Mouse (Mus musculus): ENCODE measurements around the gene Bmp6. TPM values are rescaled to one million over a fixed set of nuclear protein-coding genes. Genes with fewer than 3 reads are reported as not detected.

The Bmp6 gene
- total RNA-seq, 2 experiments from 2014 or later = 21.7 to 34.0 TPM

GRCm38 (mm10) chr13:38503137-38503849 is 158.4 kb downstream of the Bmp6 start:
- peak in 1 of 2 experiments; percentile 25 for DNase-seq
- intact Hi-C loops (cut with DNase I) = no loop called here

- intact Hi-C loops (cut with DNase I) = loop anchor here (1.0 to 5.0 kb wide), 2 partner anchors 76 to 162 kb away; no protein-coding TSS in a partner anchor
- DNase-seq = peak; percentile 39 to 57
Observed at GRCm38 (mm10) chr13:38506320-38506719, 161.4 kb downstream of the Bmp6 start.

- intact Hi-C loops (cut with DNase I) = loop anchor here (1.0 to 5.0 kb wide), 2 partner anchors 75 to 163 kb away; no protein-coding TSS in a partner anchor
Observed at GRCm38 (mm10) chr13:38506936-38507335, 162.0 kb downstream of the Bmp6 start.

GRCm38 (mm10) chr13:38509681-38510341 is 164.9 kb downstream of the Bmp6 start:
- DNase-seq = peak; percentile 25 to 51
- intact Hi-C loops (cut with DNase I) = loop anchor here (5.0 kb wide), 1 partner anchor 72 kb away; no protein-coding TSS in a partner anchor

More at GRCm38 (mm10) chr13:38506936-38507335, 162.0 kb downstream of the Bmp6 start:
- DNase-seq = no peak

- intact Hi-C loops (cut with DNase I) = no loop called here
- DNase-seq = peak in 1 of 2 experiments; percentile 22
Observed at GRCm38 (mm10) chr13:38511979-38512378, 167.1 kb downstream of the Bmp6 start.

GRCm38 (mm10) chr13:38513921-38514320 is 169.0 kb downstream of the Bmp6 start:
- intact Hi-C loops (cut with DNase I) = no loop called here
- no peak for DNase-seq

GRCm38 (mm10) chr13:38515431-38515830 is 170.5 kb downstream of the Bmp6 start:
- DNase-seq = no peak
- intact Hi-C loops (cut with DNase I) = no loop called here

- intact Hi-C loops (cut with DNase I) = no loop called here
- DNase-seq = no peak
Observed at GRCm38 (mm10) chr13:38515845-38516244, 170.9 kb downstream of the Bmp6 start.

GRCm38 (mm10) chr13:38516582-38516981 is 171.7 kb downstream of the Bmp6 start:
- intact Hi-C loops (cut with DNase I) = no loop called here
- DNase-seq = no peak

- intact Hi-C loops (cut with DNase I) = no loop called here
Observed at GRCm38 (mm10) chr13:38520299-38520698, 175.4 kb downstream of the Bmp6 start.

GRCm38 (mm10) chr13:38522056-38522654 is 177.2 kb downstream of the Bmp6 start:
- intact Hi-C loops (cut with DNase I) = no loop called here
- no peak for DNase-seq

More at GRCm38 (mm10) chr13:38520299-38520698, 175.4 kb downstream of the Bmp6 start:
- no peak for DNase-seq

- intact Hi-C loops (cut with DNase I) = no loop called here
- DNase-seq = no peak
Observed at GRCm38 (mm10) chr13:38523231-38523630, 178.3 kb downstream of the Bmp6 start.

- intact Hi-C loops (cut with DNase I) = loop anchor here (5.0 kb wide), 1 partner anchor 183 kb away; no protein-coding TSS in a partner anchor
- no peak for DNase-seq
Observed at GRCm38 (mm10) chr13:38525261-38525660, 180.4 kb downstream of the Bmp6 start.

- DNase-seq = no peak
- intact Hi-C loops (cut with DNase I) = loop anchor here (5.0 kb wide), 1 partner anchor 184 kb away; no protein-coding TSS in a partner anchor
Observed at GRCm38 (mm10) chr13:38526116-38526515, 181.2 kb downstream of the Bmp6 start.

- intact Hi-C loops (cut with DNase I) = loop anchor here (5.0 kb wide), 1 partner anchor 185 kb away; no protein-coding TSS in a partner anchor
- DNase-seq = no peak
Observed at GRCm38 (mm10) chr13:38527041-38527796, 182.3 kb downstream of the Bmp6 start.

- DNase-seq = peak; percentile 92 to 93
- intact Hi-C loops (cut with DNase I) = loop anchor here (2.0 to 5.0 kb wide), 2 partner anchors 53 to 186 kb away; no protein-coding TSS in a partner anchor
Observed at GRCm38 (mm10) chr13:38527797-38528650, 183.1 kb downstream of the Bmp6 start.

GRCm38 (mm10) chr13:38528687-38529294 is 183.9 kb downstream of the Bmp6 start, which contains the start of gene Txndc5:
Txndc5 (minus strand) TSS chr13:38528824.
- intact Hi-C loops (cut with DNase I) = loop anchor here (2.0 to 5.0 kb wide), 2 partner anchors 52 to 186 kb away; no protein-coding TSS in a partner anchor
- DNase-seq = no peak

GRCm38 (mm10) chr13:38529576-38529975 is 184.7 kb downstream of the Bmp6 start:
- intact Hi-C loops (cut with DNase I) = loop anchor here (2.0 to 5.0 kb wide), 2 partner anchors 51 to 187 kb away; no protein-coding TSS in a partner anchor
- no peak for DNase-seq

- no peak for DNase-seq
- intact Hi-C loops (cut with DNase I) = no loop called here
Observed at GRCm38 (mm10) chr13:38531498-38531897, 186.6 kb downstream of the Bmp6 start.

Data from heart, postnatal 36 days (tissue).